Mouse (Mus musculus): ENCODE measurements around the gene Acan. TPM values are rescaled to one million over a fixed set of nuclear protein-coding genes. Genes with fewer than 3 reads are reported as not detected.

Gene Acan
- polyA plus RNA-seq (2015; fragmentation: Nextera tagmentation; extraction: Ambion mirVana): 0.12 TPM in 1 of 2 replicates, not detected in the other

- Histone ChIP-seq H3K9ac (replicated peaks; ENCODE audit: low read depth) (no peak within 1 kb of the TSS), H3K9me3 (ENCODE audit: low read length) (no peaks in the 10 kb centered on the region), H3K27me3 (replicated peaks; ENCODE audit: insufficient read depth, low read length) (peaks cover 36% of the 10 kb centered on the region), H3K4me3 (ENCODE audit: low read depth, low read length) (peak within 1 kb of the TSS; percentile 19; the same call in 1 of the 2 replicates), H3K4me1 (ENCODE audit: insufficient read depth, low read depth, low read length) (0 out of 2 replicates have a peak, but pooled peaks cover 3% of the 10 kb centered on the region), H3K27ac (ENCODE audit: low read length) (no peak within 1 kb of the TSS), H3K36me3 (ENCODE audit: insufficient read depth, low read length) (no peaks in the 10 kb centered on the region), H3K4me2 (replicated peaks; ENCODE audit: low read depth, low read length) (peak within 1 kb of the TSS; percentile 39)
- 2% methylated on average over 22 of the region's 23 CpGs for WGBS
- no peak for DNase-seq (ENCODE audit: low spot score)
- TF ChIP-seq CTCF (IDR thresholded peaks at IDR 0.05): no peak
- TF ChIP-seq EP300 (IDR thresholded peaks at IDR 0.05): no peak
- ATAC-seq: no peak
These were observed at the start of gene Acan for GRCm38 (mm10) chr7:79053383-79053889. Acan (plus strand) TSS chr7:79053483.

- WGBS: 64% methylated on average over 9 of the region's 9 CpGs
- no peak for ATAC-seq
These were observed 31.9 kb upstream of the Acan start for GRCm38 (mm10) chr7:79021293-79021905.

GRCm38 (mm10) chr7:79029138-79029537 lies 24.1 kb upstream of the Acan start:
- no peaks in the 10 kb centered on the region for H3K27me3 ChIP-seq (replicated peaks; ENCODE audit: insufficient read depth, low read length)
- no peak for DNase-seq (ENCODE audit: low spot score)
- no peak for TF ChIP-seq CTCF (IDR thresholded peaks at IDR 0.05)
- H3K36me3 ChIP-seq (ENCODE audit: insufficient read depth, low read length): no peaks in the 10 kb centered on the region
- H3K27ac ChIP-seq (ENCODE audit: low read length): no peak overlapping the region
- 89% methylated on average over 3 of the region's 3 CpGs for WGBS
- no peaks in the 10 kb centered on the region for H3K4me1 ChIP-seq (ENCODE audit: insufficient read depth, low read depth, low read length)
- no peak overlapping the region for H3K4me2 ChIP-seq (replicated peaks; ENCODE audit: low read depth, low read length)
- no peak for ATAC-seq
- H3K4me3 ChIP-seq (ENCODE audit: low read depth, low read length): no peak overlapping the region
- no peak overlapping the region for H3K9ac ChIP-seq (replicated peaks; ENCODE audit: low read depth)
- no peaks in the 10 kb centered on the region for H3K9me3 ChIP-seq (ENCODE audit: low read length)

More at GRCm38 (mm10) chr7:79021293-79021905, 31.9 kb upstream of the Acan start:
- TF ChIP-seq EP300 (IDR thresholded peaks at IDR 0.05): no peak
- no peak for TF ChIP-seq CTCF (IDR thresholded peaks at IDR 0.05)
- H3K27ac ChIP-seq (ENCODE audit: low read length): no peak overlapping the region
- H3K4me1 ChIP-seq (ENCODE audit: insufficient read depth, low read depth, low read length): no peaks in the 10 kb centered on the region
- no peak overlapping the region for H3K4me2 ChIP-seq (replicated peaks; ENCODE audit: low read depth, low read length)
- H3K27me3 ChIP-seq (replicated peaks; ENCODE audit: insufficient read depth, low read length): no peaks in the 10 kb centered on the region
- no peak overlapping the region for H3K9ac ChIP-seq (replicated peaks; ENCODE audit: low read depth)
- DNase-seq (ENCODE audit: low spot score): no peak
- no peaks in the 10 kb centered on the region for H3K36me3 ChIP-seq (ENCODE audit: insufficient read depth, low read length)
- H3K9me3 ChIP-seq (ENCODE audit: low read length): no peaks in the 10 kb centered on the region
- H3K4me3 ChIP-seq (ENCODE audit: low read depth, low read length): no peak overlapping the region

- no peaks in the 10 kb centered on the region for H3K36me3 ChIP-seq (ENCODE audit: insufficient read depth, low read length)
- H3K4me1 ChIP-seq (ENCODE audit: insufficient read depth, low read depth, low read length): no peaks in the 10 kb centered on the region
- H3K27ac ChIP-seq (ENCODE audit: low read length): no peak overlapping the region
- ATAC-seq: peak; percentile 78
- H3K9ac ChIP-seq (replicated peaks; ENCODE audit: low read depth): no peak overlapping the region
- TF ChIP-seq EP300 (IDR thresholded peaks at IDR 0.05) (no peak), CTCF (IDR thresholded peaks at IDR 0.05) (no peak)
- H3K27me3 ChIP-seq (replicated peaks; ENCODE audit: insufficient read depth, low read length): no peaks in the 10 kb centered on the region
- DNase-seq (ENCODE audit: low spot score): peak; percentile 75
- H3K9me3 ChIP-seq (ENCODE audit: low read length): no peaks in the 10 kb centered on the region
- H3K4me2 ChIP-seq (replicated peaks; ENCODE audit: low read depth, low read length): no peak overlapping the region
- H3K4me3 ChIP-seq (ENCODE audit: low read depth, low read length): no peak overlapping the region
- 23% methylated on average over 2 of the region's 2 CpGs for WGBS
These were observed 19.5 kb upstream of the Acan start for GRCm38 (mm10) chr7:79033745-79034144.

GRCm38 (mm10) chr7:79034521-79034920 lies 18.8 kb upstream of the Acan start:
- H3K9ac ChIP-seq (replicated peaks; ENCODE audit: low read depth): no peak overlapping the region
- TF ChIP-seq EP300 (IDR thresholded peaks at IDR 0.05) (no peak), CTCF (IDR thresholded peaks at IDR 0.05) (no peak)
- H3K4me2 ChIP-seq (replicated peaks; ENCODE audit: low read depth, low read length): no peak overlapping the region
- ATAC-seq (no peak), DNase-seq (ENCODE audit: low spot score) (no peak)
- 88% methylated on average over 2 of the region's 2 CpGs for WGBS
- H3K36me3 ChIP-seq (ENCODE audit: insufficient read depth, low read length): no peaks in the 10 kb centered on the region
- H3K9me3 ChIP-seq (ENCODE audit: low read length): no peaks in the 10 kb centered on the region
- no peak overlapping the region for H3K27ac ChIP-seq (ENCODE audit: low read length)
- H3K4me3 ChIP-seq (ENCODE audit: low read depth, low read length): no peak overlapping the region
- H3K4me1 ChIP-seq (ENCODE audit: insufficient read depth, low read depth, low read length): no peaks in the 10 kb centered on the region
- H3K27me3 ChIP-seq (replicated peaks; ENCODE audit: insufficient read depth, low read length): no peaks in the 10 kb centered on the region

GRCm38 (mm10) chr7:79052081-79052480 lies 1.2 kb upstream of the Acan start:
- Histone ChIP-seq H3K9me3 (ENCODE audit: low read length) (no peaks in the 10 kb centered on the region), H3K4me1 (ENCODE audit: insufficient read depth, low read depth, low read length) (0 out of 2 replicates have a peak, but pooled peaks cover 3% of the 10 kb centered on the region), H3K4me2 (replicated peaks; ENCODE audit: low read depth, low read length) (no peak overlapping the region), H3K27me3 (replicated peaks; ENCODE audit: insufficient read depth, low read length) (peaks cover 36% of the 10 kb centered on the region), H3K4me3 (ENCODE audit: low read depth, low read length) (no peak overlapping the region), H3K27ac (ENCODE audit: low read length) (no peak overlapping the region), H3K36me3 (ENCODE audit: insufficient read depth, low read length) (no peaks in the 10 kb centered on the region), H3K9ac (replicated peaks; ENCODE audit: low read depth) (no peak overlapping the region)
- DNase-seq (ENCODE audit: low spot score) (no peak), ATAC-seq (no peak)
- 19% methylated on average over 5 of the region's 5 CpGs for WGBS
- TF ChIP-seq EP300 (IDR thresholded peaks at IDR 0.05) (no peak), CTCF (IDR thresholded peaks at IDR 0.05) (no peak)

Measured in lung, postnatal 0 days (tissue).